ENCODE assay signal across 20 mouse cellular contexts in genomic region chr11:70235254-70235900, GRCm38 (mm10). TPM values are rescaled to one million over a fixed set of nuclear protein-coding genes. Genes with fewer than 3 reads are reported as not detected.
DNase-seq lines count a peak whose midpoint lies in the region; ATAC-seq and TF ChIP-seq lines count a peak whose summit lies in the region.
"Had no signal": no experiment of that assay in that cellular context is flagged by ENCODE, and none has a peak within 500 bp of the region (broad histone marks: within the 10 kb centered on the region; RNA-seq: fewer than 3 reads in every experiment).

No protein-coding gene starts in this region.

- no peak overlapping the region for H3K4me3 ChIP-seq in kidney, adult 2 months (ENCODE audit: insufficient read depth, low read depth, low read length)
- H3K4me3 ChIP-seq in kidney, embryonic 15.5 days (replicated peaks): no peak overlapping the region
- H3K4me3 ChIP-seq in megakaryocyte, embryonic 14.5 days (replicated peaks): peak overlapping the region; percentile 51
- no peak overlapping the region for H3K4me3 ChIP-seq in liver, embryonic 15.5 days (replicated peaks)
- H3K4me3 ChIP-seq in intestine, embryonic 15.5 days (replicated peaks): no peak overlapping the region
- H3K4me3 ChIP-seq: left cerebral cortex, adult 2 months; limb, embryonic 10.5 days had no signal

- no peak for TF ChIP-seq POLR2A in kidney, adult 2 months (IDR thresholded peaks at IDR 0.05; ENCODE audit: low read depth, low read length)

- WGBS in kidney, adult 2 months: 61% methylated on average over 12 of the region's 12 CpGs
- WGBS in kidney, embryonic 15.5 days: 84% methylated on average over 12 of the region's 12 CpGs
- WGBS in liver, embryonic 15.5 days (ENCODE audit: insufficient replicate concordance): 88% methylated on average over 12 of the region's 12 CpGs
- WGBS in intestine, embryonic 15.5 days: 88% methylated on average over 12 of the region's 12 CpGs

- H3K36me3 ChIP-seq in kidney, adult 2 months (ENCODE audit: control insufficient read depth, insufficient read depth, low read length): no peaks in the 10 kb centered on the region; the same call in 1 of the 2 replicates
- peaks cover 17% of the 10 kb centered on the region for H3K36me3 ChIP-seq in kidney, embryonic 15.5 days
- peaks cover 42% of the 10 kb centered on the region for H3K36me3 ChIP-seq in megakaryocyte, embryonic 14.5 days (replicated peaks; ENCODE audit: low read length)
- peaks cover 18% of the 10 kb centered on the region for H3K36me3 ChIP-seq in liver, embryonic 15.5 days (replicated peaks)
- H3K36me3 ChIP-seq in intestine, embryonic 15.5 days: no peaks in the 10 kb centered on the region

- no peak overlapping the region for H3K9ac ChIP-seq in kidney, embryonic 15.5 days
- H3K9ac ChIP-seq in liver, embryonic 15.5 days: no peak overlapping the region
- no peak overlapping the region for H3K9ac ChIP-seq in intestine, embryonic 15.5 days
- H3K9ac ChIP-seq: liver, embryonic 14.5 days had no signal

- H3K4me2 ChIP-seq in kidney, embryonic 15.5 days: no peak overlapping the region
- 0 out of 2 replicates have a peak overlapping the region, but pooled peaks have one; percentile 92 for H3K4me2 ChIP-seq in liver, embryonic 15.5 days
- H3K4me2 ChIP-seq in intestine, embryonic 15.5 days (replicated peaks): no peak overlapping the region

- ATAC-seq in kidney, embryonic 15.5 days (replicated peaks; ENCODE audit: low FRiP score): no peak
- no peak for ATAC-seq in megakaryocyte, adult 5-6 weeks (ENCODE audit: poor library complexity, severe bottlenecking)
- ATAC-seq in liver, embryonic 15.5 days (ENCODE audit: insufficient read depth): no peak
- ATAC-seq in intestine, embryonic 15.5 days: no peak
- ATAC-seq: hindbrain, embryonic 16.5 days; intestine, postnatal 0 days had no signal

- peak; percentile 51 for DNase-seq in cerebellum, adult 9-10 months
- no peak for DNase-seq in cerebellum, postnatal 25 days
- DNase-seq in kidney, adult 2 months: peak; percentile 84
- DNase-seq: gastrocnemius, postnatal 10 days; heart, adult 18-20 months; heart, postnatal 36 days; layer of hippocampus, adult 9-11 months; lung, postnatal 10 days; right cerebral cortex, adult 18-20 months had no signal

- TF ChIP-seq CTCF in kidney, adult 2 months (conservative IDR thresholded peaks at IDR 0.05; ENCODE audit: insufficient read depth, insufficient read length, low read depth, low read length): no peak

- no peaks in the 10 kb centered on the region for H3K27me3 ChIP-seq in kidney, adult 2 months (replicated peaks; ENCODE audit: control insufficient read depth, insufficient read depth, low read length)
- H3K27me3 ChIP-seq in kidney, embryonic 15.5 days: peaks cover 10% of the 10 kb centered on the region
- peaks cover under 1% of the 10 kb centered on the region for H3K27me3 ChIP-seq in megakaryocyte, embryonic 14.5 days (replicated peaks)
- H3K27me3 ChIP-seq in liver, embryonic 15.5 days: peaks cover 14% of the 10 kb centered on the region
- 0 out of 2 replicates have a peak, but pooled peaks cover under 1% of the 10 kb centered on the region for H3K27me3 ChIP-seq in intestine, embryonic 15.5 days (replicated peaks)

- peak overlapping the region; percentile 52 for H3K27ac ChIP-seq in kidney, adult 2 months (ENCODE audit: insufficient read depth, low read depth, low read length)
- H3K27ac ChIP-seq in kidney, embryonic 15.5 days: no peak overlapping the region
- peak overlapping the region; percentile 52; the same call in 1 of the 2 replicates for H3K27ac ChIP-seq in liver, embryonic 15.5 days (replicated peaks)
- no peak overlapping the region for H3K27ac ChIP-seq in intestine, embryonic 15.5 days
- H3K27ac ChIP-seq: left cerebral cortex, adult 2 months; limb, embryonic 10.5 days; liver, embryonic 14.5 days; stomach, postnatal 0 days had no signal

- H3K4me1 ChIP-seq in kidney, adult 2 months (ENCODE audit: control insufficient read depth, insufficient read depth, low read length): peaks cover 16% of the 10 kb centered on the region
- H3K4me1 ChIP-seq in kidney, embryonic 15.5 days: peaks cover 69% of the 10 kb centered on the region
- peaks cover 66% of the 10 kb centered on the region for H3K4me1 ChIP-seq in megakaryocyte, embryonic 14.5 days
- H3K4me1 ChIP-seq in liver, embryonic 15.5 days (replicated peaks): peaks cover 61% of the 10 kb centered on the region
- H3K4me1 ChIP-seq in intestine, embryonic 15.5 days (replicated peaks): peaks cover 18% of the 10 kb centered on the region; the same call in 1 of the 2 replicates

- H3K9me3 ChIP-seq in kidney, embryonic 15.5 days (replicated peaks): no peaks in the 10 kb centered on the region
- H3K9me3 ChIP-seq in megakaryocyte, embryonic 14.5 days: no peaks in the 10 kb centered on the region
- H3K9me3 ChIP-seq in liver, embryonic 15.5 days (replicated peaks): no peaks in the 10 kb centered on the region
- no peaks in the 10 kb centered on the region for H3K9me3 ChIP-seq in intestine, embryonic 15.5 days
- H3K9me3 ChIP-seq: limb, embryonic 10.5 days had no signal

RNA-seq across cellular contexts. Expression of gene 0610010K14Rik, which starts 2.3 kb away (rescaled TPM):
- polyA plus RNA-seq in kidney, adult 2 months (2012; rRNA removed): 73.6 and 78.9 TPM in 2 replicates
- 178 and 179 TPM in 2 replicates for polyA plus RNA-seq in kidney, embryonic 15.5 days (2015; fragmentation: Nextera tagmentation; extraction: Ambion mirVana)
- 169 and 210 TPM in 2 replicates for polyA plus RNA-seq in megakaryocyte, embryonic 14.5 days (2012; ENCODE audit: insufficient read depth, low replicate concordance)
- 74.4 and 77.6 TPM in 2 replicates for total RNA-seq in megakaryocyte, adult 5-6 weeks (2015)
- 25.6 and 31.5 TPM in 2 replicates for total RNA-seq in megakaryocyte, adult 5-6 weeks (2017)
- polyA plus RNA-seq in liver, embryonic 15.5 days (2015; fragmentation: Nextera tagmentation; extraction: Ambion mirVana): 57.1 and 62.2 TPM in 2 replicates
- polyA plus RNA-seq in intestine, embryonic 15.5 days (2015; fragmentation: Nextera tagmentation; extraction: Ambion mirVana): 133 and 138 TPM in 2 replicates

RNA-seq across cellular contexts. Expression of gene Gm21988, which starts 4.3 kb away (rescaled TPM):
- 13.9 and 15.8 TPM in 2 replicates for polyA plus RNA-seq in kidney, adult 2 months (2012; rRNA removed)
- 10.4 and 13.0 TPM in 2 replicates for polyA plus RNA-seq in kidney, embryonic 15.5 days (2015; fragmentation: Nextera tagmentation; extraction: Ambion mirVana)
- polyA plus RNA-seq in megakaryocyte, embryonic 14.5 days (2012; ENCODE audit: insufficient read depth, low replicate concordance): 25.7 and 41.9 TPM in 2 replicates
- total RNA-seq in megakaryocyte, adult 5-6 weeks (2015): 4.0 and 5.2 TPM in 2 replicates
- total RNA-seq in megakaryocyte, adult 5-6 weeks (2017): 0.11 and 4.3 TPM in 2 replicates
- polyA plus RNA-seq in liver, embryonic 15.5 days (2015; fragmentation: Nextera tagmentation; extraction: Ambion mirVana): 5.2 and 5.3 TPM in 2 replicates
- 8.8 and 10.6 TPM in 2 replicates for polyA plus RNA-seq in intestine, embryonic 15.5 days (2015; fragmentation: Nextera tagmentation; extraction: Ambion mirVana)

RNA-seq across cellular contexts. Expression of gene Rnasek, which starts 4.3 kb away (rescaled TPM):
- 457 and 485 TPM in 2 replicates for polyA plus RNA-seq in kidney, adult 2 months (2012; rRNA removed)
- 203 and 212 TPM in 2 replicates for polyA plus RNA-seq in kidney, embryonic 15.5 days (2015; fragmentation: Nextera tagmentation; extraction: Ambion mirVana)
- polyA plus RNA-seq in megakaryocyte, embryonic 14.5 days (2012; ENCODE audit: insufficient read depth, low replicate concordance): 869 and 1,064 TPM in 2 replicates
- 221 and 238 TPM in 2 replicates for total RNA-seq in megakaryocyte, adult 5-6 weeks (2015)
- 29.7 and 38.5 TPM in 2 replicates for total RNA-seq in megakaryocyte, adult 5-6 weeks (2017)
- polyA plus RNA-seq in liver, embryonic 15.5 days (2015; fragmentation: Nextera tagmentation; extraction: Ambion mirVana): 146 and 150 TPM in 2 replicates
- polyA plus RNA-seq in intestine, embryonic 15.5 days (2015; fragmentation: Nextera tagmentation; extraction: Ambion mirVana): 196 and 226 TPM in 2 replicates

RNA-seq across cellular contexts. Expression of gene Bcl6b, which starts 5.8 kb away (rescaled TPM):
- 7.9 and 8.8 TPM in 2 replicates for polyA plus RNA-seq in kidney, adult 2 months (2012; rRNA removed)
- polyA plus RNA-seq in kidney, embryonic 15.5 days (2015; fragmentation: Nextera tagmentation; extraction: Ambion mirVana): 26.9 and 28.4 TPM in 2 replicates
- polyA plus RNA-seq in megakaryocyte, embryonic 14.5 days (2012; ENCODE audit: insufficient read depth, low replicate concordance): not detected in 2 replicates
- 0.04 and 0.27 TPM in 2 replicates for total RNA-seq in megakaryocyte, adult 5-6 weeks (2015)
- total RNA-seq in megakaryocyte, adult 5-6 weeks (2017): not detected in 2 replicates
- polyA plus RNA-seq in liver, embryonic 15.5 days (2015; fragmentation: Nextera tagmentation; extraction: Ambion mirVana): 2.1 and 2.2 TPM in 2 replicates
- 11.1 and 11.9 TPM in 2 replicates for polyA plus RNA-seq in intestine, embryonic 15.5 days (2015; fragmentation: Nextera tagmentation; extraction: Ambion mirVana)

RNA-seq across cellular contexts. Expression of gene Slc16a13, which starts 14.5 kb away (rescaled TPM):
- polyA plus RNA-seq in kidney, adult 2 months (2012; rRNA removed): 44.0 and 48.8 TPM in 2 replicates
- polyA plus RNA-seq in kidney, embryonic 15.5 days (2015; fragmentation: Nextera tagmentation; extraction: Ambion mirVana): 13.3 TPM in 2 replicates
- polyA plus RNA-seq in megakaryocyte, embryonic 14.5 days (2012; ENCODE audit: insufficient read depth, low replicate concordance): 5.3 and 8.1 TPM in 2 replicates
- 1.9 and 2.5 TPM in 2 replicates for total RNA-seq in megakaryocyte, adult 5-6 weeks (2015)
- total RNA-seq in megakaryocyte, adult 5-6 weeks (2017): 2.3 and 7.7 TPM in 2 replicates
- 3.5 and 4.4 TPM in 2 replicates for polyA plus RNA-seq in liver, embryonic 15.5 days (2015; fragmentation: Nextera tagmentation; extraction: Ambion mirVana)
- polyA plus RNA-seq in intestine, embryonic 15.5 days (2015; fragmentation: Nextera tagmentation; extraction: Ambion mirVana): 13.2 and 16.0 TPM in 2 replicates

Comparison
In these comparisons a context has a peak if more than half of its experiments do, and no peak if none do; other contexts are left out.
1. DNase-seq: peak in cerebellum, adult 9-10 months (single experiment) and kidney, adult 2 months (single experiment); none in cerebellum, postnatal 25 days (0 of 2).
2. H3K27ac ChIP-seq: peak in kidney, adult 2 months (single experiment) and liver, embryonic 15.5 days (single experiment); none in kidney, embryonic 15.5 days (single experiment) and intestine, embryonic 15.5 days (single experiment).